Mouse (Mus musculus) adrenal gland, adult (tissue): ENCODE measurements around the gene Pde7b.

Experiments used
- DNase-seq, 2 experiments: peaks; one replicate each; pipeline ENCODE4 v3.0.0; 2022 to 2023; ENCODE audit warnings: low spot score in 1 of 2; ENCODE audit not compliant: inconsistent age in 2 of 2

The Pde7b gene

DNA sequence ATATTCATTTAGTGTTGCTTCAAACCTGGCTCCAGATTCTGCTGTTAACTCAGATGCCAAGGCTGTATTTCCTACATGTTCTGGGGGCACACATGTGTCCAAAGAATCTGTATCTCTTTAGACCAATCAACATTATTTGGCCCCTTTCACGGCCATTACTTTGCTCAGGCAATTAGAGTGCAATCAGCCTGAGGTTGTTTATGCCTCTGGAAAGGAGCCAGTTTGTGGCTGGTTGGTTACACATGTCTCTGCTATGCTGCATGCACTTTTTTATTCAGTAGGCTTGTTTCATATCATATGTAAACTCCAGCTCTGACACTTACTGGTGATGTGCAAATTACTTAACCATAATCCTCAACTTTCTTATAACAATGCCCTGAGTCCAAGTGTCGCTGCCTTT lies 287.9 kb downstream of the Pde7b start:
- no peak for DNase-seq

DNA sequence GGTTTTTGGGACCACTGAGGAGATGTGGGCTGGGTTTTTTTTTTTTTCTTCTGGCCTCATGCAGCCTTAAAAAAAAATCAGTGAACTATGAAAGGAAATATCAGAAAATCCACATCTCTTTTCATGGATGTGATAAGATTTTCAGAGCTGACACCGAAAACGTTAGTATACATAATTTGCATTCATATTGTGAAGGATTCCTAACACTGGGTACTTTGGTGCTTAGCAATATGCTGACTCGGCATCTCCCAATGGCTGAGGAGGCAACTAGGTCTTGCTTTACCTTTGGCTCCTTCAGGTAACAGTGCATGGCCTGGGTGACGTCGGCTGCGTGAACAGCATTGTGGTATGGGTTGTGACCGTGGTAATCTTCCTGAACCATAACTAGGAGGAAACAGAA lies 289.0 kb downstream of the Pde7b start:
- no peak for DNase-seq

DNA sequence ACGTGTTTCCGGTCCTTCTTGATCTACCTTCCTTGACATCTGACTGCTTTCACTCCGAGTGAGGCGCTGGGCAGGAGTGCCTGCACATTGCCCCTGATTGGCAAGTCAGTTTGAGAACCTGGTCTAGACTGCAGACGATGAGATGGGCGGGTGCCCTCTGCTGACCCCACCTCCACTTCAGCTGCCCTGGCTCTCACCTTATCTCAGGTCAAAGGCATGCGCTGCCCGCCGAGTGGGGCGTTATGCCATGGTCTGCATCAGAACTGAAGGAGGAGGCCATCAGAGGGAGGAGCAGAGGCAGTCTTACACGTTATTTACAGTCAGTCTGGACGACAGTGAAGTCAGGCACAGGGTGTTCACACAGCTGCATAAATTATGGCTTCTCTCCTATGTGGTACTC lies 293.5 kb downstream of the Pde7b start:
- no peak for DNase-seq

DNA sequence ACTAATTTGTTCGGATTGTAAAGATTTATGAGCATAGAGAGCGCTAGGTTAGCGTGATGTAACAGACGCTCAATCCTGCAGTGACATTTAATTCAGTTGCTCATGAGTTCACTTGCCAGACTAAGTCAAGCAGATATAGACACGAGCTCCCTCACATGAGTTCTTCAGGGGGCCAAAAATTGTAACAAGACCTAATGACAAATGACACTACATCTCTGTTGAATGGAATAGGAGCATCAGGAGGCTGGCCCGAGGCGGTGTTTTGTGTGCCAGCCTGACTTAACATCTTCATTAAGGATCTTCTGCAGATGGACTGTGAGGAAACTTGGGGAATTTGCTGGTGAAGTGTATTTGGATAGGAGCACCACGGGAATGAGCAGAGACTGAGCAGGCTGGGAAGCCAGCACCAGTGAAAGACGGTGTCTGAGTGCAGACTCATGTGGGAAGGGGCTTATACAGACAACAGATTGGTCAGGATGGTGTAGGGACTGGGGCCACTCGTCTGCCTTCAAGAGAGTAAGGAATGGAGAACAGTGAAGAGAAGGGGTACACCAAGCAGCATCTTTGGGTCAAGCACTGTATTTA lies 303.5 kb downstream of the Pde7b start:
- DNase-seq = no peak

DNA sequence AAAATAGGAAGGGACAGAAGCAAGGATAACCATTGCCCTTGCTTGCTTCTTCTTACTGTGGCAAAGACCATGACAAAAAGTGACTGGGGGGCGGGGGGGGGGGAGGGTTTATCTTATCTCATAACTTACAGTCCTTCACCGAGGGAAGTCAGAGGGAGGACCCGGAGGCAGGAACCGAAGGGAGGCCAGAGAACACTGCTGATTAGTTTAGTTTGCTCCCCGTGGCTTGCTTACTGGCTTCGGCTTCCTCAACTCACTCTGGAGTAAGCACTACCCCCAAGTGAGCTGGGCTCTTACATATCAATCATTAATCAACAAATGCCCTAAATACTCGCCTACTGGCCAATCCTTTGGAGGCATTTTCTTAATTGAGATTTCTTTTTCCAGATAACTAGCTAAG lies 304.6 kb downstream of the Pde7b start:
- no peak for DNase-seq

DNA sequence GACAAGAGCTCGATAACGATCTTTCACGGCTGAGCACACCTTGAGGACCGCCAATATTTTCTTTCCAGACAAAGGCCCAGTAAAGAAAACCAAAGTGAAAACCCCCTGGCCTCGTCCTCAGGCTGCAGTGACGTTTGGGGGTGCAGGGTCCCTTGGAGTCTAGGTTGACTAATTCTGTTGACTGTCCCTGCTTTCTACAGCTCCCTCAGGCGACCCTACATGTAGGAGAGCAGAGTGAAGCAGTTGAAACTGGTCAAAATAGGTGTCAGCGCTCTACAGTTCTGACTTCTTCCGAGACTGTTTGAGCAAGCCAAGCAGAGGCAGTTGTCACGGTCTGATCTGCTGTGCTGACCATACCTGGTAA lies 306.0 kb downstream of the Pde7b start:
- DNase-seq = no peak

DNA sequence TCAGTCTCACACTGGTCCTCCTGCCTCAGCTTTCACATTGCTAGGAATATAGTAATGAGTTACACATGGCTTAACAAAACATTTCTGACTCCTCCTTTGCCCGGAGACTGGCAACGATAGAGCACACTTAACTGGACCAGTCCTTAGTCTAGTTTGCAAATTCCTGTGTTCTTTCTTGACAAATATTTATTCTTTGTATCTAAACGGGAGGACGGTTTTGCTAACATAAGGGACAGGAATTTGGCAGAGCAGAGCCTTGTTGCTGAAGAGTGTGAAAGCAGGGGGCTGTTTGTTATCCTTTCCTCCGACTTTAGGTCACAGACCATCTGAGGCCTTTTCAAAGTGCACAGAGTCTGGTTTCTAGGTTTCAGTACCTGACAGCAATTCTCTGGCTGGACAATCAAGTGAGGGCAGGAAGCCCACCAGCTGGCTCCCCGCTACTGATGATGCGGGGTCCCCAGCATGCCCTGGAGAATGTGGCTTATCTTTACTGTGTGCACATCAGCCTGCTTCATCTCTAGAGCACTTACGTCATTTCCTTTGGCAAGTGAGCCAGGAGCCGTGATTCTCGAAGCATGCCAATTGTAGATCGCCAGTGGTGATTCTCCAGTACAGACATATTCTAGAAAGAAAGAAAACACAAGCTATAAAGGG lies 306.5 kb downstream of the Pde7b start:
- DNase-seq = no peak

DNA sequence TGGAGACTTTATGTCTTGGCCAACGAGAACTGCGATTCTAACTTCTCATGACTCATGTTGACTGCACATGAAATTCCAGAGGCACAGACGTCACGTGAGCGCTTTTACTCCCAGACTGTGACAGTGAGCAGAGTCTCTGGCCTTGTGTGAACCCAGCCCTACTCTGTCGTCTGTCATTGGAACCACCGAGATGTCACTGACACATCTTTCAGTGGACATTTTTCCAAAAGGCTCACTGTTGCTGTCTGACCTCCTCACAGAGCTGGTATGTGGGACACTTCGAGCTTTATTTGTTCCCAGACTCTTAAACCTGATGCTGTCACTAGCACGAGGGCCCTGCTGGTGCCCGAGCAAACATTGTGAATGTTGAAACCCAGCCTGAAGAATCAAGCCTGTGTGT lies 315.7 kb downstream of the Pde7b start:
- peak; percentile 26 to 59 for DNase-seq

DNA sequence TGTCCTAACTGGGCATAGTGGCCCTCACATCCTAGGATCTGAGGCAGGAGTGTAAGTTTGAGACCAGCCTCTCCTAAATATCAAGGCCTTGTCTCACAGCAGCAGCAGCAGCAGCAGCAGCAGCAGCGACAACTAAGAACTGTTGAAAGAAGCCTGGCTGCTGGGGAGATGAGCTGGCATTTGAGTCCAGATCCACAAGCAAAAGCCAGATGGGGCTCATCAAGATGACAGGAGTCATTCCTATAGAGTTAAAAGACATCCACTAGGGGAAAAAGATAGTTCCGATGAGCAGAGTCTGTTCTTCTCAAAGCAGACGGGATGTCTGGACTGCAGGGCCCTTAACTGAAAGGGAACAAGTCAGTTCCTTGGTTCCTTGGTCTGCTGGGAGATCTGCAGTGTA lies 316.5 kb downstream of the Pde7b start:
- DNase-seq = no peak

DNA sequence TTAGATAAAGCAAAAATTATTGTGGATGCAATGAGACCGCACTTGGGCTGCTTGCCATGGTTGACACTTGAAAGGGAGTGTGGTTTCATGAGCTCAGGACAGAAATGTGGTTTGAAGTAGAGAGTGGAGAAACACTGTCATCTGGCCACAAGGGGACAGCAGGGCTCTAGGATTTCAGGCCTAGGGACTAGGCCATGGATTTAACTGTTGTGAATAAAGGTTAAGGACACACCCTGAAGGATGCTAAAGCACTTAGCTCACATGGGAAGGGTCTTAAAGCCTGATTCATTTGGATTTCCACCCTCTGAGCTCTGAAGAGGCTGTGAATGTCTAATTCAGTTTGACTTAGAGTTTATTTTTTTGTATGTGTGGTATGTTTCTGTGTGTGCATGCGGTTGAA lies 319.4 kb downstream of the Pde7b start:
- peak; percentile 32 to 79 for DNase-seq

DNA sequence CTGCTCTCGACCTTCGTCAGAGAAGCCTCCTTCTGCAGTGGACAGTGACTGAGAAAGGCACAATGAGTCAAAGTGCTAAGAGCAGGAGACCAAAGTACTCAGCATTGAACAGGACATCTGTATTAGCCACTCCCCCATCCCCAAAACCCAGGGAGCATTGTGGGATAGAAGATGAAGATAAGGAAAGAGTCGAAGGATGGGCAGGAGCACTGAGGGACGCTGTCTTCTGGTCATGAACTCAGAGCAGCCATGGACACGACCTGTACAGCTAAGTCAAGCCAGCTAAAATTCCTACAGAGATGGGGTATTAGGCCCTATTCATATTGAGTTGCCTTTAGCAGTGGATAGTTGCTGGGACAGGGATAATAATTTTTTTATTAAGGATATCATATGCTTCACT lies 321.9 kb downstream of the Pde7b start:
- DNase-seq = no peak

DNA sequence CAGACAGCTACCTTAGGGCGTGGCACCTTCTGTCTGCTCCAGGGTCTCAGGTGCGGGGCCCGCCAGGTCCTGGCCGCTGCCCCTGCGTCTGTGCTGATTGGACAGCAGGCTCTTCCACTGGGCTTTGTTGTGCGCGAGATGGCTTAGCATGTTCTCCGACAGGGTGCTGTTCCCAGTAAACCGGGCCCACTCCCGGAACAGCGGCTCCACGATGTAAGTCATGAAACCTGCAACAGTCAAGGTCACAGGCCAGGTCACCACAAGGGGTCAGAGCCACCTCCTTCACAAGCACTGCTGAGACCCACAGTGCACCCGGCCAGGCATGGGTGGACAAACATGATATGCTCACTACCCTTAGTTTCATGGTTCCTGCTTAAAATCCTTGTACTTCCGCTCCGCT lies 324.5 kb downstream of the Pde7b start:
- no peak for DNase-seq

DNA sequence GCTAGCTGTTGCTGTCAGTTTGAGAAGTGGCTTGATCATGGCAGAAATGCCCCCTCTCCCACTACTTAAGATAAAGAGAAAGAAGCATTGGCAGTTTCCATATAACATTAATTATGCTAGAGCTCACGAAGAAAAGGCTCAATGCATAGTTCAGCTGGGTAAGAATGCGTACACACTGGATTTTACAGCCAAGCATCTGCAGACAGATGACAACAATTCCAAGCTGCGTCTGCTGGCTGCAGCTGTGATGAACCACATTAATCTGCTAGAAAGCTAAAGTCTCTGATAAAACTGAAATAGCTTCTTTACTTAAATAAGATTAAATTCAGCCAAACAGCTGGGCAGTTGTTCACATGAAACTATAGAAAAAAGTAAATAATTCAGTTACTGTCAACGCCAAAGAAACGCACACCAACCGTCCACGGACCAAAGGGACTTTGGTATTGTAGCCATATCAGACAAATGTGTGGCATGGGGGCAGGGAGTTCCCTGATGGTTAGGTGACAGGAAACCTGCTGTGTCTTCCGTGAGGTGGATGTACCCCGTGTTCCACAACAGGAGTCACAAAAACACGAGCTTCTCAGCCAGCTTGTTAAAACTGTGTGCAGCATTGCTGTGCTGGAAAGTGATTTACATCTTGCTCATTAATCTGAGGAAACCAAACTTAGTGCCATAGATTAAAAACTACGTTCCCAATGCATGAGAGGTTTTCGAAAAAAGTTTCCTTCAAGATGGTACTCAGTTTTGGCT lies 326.1 kb downstream of the Pde7b start:
- no peak for DNase-seq

DNA sequence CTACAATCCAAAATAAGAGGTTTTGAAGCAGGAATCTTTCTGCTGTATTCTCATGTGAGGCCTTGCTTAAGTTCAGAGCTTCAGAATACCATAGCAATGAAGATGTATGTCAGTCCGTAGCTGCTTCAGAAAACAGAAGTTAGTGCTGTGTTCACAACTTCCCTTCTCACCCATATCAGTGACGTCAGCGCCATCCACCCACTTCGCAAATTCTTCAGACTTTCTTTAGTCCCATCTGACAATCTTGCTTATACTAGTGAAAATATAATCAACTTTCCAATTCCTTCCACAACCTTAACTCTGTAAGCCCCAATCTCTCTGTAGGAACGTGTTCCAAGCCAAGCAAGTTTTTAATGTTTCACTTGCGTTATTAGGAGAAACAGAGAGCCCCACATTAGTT lies 326.7 kb downstream of the Pde7b start:
- no peak for DNase-seq

DNA sequence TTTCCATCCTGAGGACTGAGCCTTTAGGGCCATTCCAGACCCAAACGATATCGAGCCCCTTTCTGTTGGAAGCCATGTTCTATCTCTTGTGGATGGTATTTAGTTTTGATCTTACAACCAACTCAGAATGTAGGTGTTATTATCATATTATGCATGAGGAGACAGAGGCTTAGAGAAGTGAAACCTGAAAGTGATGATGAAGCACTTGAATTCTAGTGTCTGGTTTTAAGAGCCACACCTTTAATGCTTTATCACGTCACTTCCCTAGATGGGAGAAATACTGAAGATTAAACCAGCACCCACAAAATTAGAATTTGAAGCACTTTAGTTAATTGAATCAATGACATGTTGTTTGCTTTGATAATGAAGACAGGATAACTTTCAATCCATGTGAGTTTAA lies 329.1 kb downstream of the Pde7b start:
- no peak for DNase-seq

DNA sequence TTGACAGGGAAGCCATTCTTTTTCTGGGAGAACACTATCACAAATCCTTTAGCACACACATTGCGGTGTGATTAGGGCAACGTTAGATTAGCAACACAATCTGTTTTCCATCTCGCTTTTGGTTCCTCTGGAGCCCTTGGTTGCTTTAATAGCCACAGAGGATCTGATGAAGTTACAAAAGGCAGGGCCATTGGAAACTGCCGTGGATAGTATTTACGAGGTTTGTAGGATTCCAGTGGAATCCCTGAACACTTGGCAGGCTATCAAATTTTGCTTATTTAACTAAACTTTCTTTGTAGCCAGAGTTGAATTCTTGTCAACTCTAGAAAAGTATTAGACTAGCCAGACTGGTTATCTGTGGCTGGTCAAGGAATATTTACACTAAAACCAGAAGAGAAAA lies 330.1 kb downstream of the Pde7b start:
- DNase-seq = no peak

DNA sequence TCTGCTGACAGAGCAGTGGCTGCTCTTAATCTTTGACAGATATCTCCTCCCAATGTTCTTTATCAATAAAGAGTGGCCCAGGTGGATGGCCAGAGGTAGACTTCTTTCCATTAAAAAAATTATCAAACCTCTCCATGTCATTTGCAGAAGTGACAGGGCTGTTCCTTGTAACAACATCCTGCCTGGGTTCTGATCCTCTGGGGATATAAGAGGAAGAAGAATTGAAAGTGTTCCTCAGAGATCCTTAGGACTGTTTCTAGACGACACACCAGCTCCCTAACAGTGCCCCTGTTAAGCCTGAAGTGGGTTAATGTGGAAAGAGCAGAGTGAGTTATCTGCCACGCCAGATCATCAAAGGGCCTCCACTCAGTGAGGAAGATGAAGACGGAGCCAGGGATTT lies 334.3 kb downstream of the Pde7b start:
- no peak for DNase-seq

DNA sequence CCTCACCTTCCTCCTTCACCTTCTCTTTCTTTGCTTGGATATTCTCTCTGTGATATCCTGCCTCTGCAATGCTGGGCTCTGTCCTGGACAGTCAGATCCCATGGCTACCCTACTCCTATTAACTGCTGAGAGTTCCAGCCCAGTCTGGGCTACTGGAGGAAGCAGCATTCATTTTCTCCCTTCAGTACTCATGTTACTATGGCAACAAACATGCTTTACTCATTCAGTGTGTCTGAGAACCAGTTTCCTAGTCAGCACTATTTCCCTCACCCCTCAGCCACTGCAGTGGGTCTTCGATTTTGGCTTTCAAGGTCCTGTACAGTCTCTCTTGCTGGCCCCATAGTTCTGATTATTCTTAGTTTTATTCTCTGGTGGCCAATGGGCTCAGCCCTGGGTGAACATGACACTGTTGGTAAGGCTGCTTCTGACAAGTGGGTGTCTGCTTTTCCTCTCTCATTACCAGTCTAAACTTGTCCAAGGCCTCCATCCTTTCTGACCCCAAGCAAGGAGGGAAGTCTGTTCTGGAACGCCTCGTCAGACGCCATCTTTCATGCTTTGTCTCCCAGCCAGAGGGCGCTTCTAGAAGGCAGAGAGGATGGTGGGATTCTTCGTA lies 342.0 kb downstream of the Pde7b start:
- no peak for DNase-seq

DNA sequence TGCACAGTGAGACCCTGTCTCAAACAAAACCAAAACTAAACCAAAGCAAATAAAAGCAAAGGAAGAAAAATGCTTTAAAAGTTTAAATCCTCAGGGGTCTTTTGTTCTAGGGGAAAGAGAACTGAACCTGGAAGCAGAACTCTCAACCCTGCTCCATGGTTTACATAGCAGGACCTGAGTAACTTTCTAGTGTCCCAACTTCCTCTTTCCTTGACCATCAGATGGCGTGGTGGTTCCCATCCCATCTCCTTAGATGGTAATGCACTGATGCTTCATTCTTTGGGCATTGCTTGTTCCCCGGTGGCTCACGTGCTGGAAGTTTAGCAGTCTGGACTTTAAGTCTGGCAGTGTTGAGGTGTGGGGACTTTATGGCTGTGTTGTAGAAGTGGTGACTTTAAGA lies 343.5 kb downstream of the Pde7b start:
- no peak for DNase-seq

DNA sequence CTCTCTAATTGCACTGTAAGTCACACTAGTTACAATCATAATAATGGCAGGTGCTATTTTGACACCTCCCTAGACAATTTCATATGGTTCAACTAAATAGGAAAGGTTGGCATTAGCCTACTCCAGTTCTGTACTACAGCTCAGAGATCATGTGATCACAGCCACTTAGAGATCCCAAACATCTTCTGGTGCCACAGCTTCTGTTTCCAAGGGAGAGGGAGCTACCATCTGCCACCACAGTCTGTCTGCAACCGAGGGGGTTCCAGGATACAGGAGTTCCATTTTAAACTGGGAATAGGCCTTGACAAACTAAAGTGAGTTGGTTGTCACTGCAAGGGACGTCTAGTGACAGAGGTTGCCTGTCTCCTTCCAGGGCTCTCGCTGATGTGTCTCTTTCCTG lies 344.1 kb downstream of the Pde7b start:
- no peak for DNase-seq

DNA sequence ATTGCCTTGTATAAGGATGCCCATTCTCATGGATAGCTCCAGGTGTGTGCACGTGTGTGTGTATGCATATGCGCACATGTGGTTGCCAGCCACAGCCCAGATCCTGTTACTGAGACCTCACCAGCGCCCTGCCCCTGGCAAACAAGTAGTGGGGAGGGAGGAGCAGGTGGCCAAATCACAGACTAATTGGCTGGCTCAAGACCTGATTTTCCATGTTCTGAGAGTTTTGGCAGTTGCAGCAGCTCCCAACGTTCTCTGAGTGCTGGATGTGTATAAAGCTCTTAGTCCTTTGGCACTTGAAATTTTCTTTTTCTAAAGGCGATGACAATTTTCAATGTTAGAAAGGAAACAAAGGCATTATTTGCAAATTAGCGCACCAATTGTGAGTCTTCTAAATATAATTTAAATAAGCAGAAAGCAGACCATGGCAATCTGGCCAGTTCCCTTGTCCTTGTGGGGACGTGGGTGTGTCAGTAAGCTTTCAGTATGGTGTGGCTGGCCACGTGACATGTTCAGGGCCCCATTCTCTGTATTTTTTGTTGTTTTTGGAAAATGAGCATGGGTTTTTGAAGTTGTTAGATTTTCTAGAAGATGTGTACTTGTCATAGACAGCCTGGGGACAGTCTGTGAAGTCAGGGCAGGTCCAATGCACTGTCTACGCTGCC lies 345.7 kb downstream of the Pde7b start:
- no peak for DNase-seq

DNA sequence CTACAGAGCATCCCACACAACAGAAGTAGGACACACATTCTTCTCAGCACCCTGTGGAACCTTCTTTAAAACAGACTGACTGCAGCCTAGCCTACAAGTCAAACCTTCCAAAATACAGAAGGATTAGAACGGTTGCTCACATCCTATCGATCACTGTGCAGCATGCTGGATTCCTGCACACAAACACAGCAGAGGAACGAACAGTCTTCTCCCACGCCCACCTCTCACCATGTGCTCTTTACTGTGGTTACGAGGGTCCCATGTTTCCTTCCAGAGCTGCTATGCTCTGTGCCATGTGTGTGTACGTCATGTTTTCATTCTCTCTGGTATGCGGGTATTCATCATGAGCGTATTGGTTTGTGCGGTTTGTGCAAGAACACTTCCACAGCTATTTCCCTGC lies 347.3 kb downstream of the Pde7b start:
- DNase-seq = no peak
